ENCODE assay signal across 14 mouse cellular contexts in genomic region chr11:96928088-96928487, GRCm38 (mm10). TPM values are rescaled to one million over a fixed set of nuclear protein-coding genes. Genes with fewer than 3 reads are reported as not detected.
DNase-seq lines count a peak whose midpoint lies in the region; ATAC-seq and TF ChIP-seq lines count a peak whose summit lies in the region.
"Had no signal": no experiment of that assay in that cellular context is flagged by ENCODE, and none has a peak within 500 bp of the region (broad histone marks: within the 10 kb centered on the region; RNA-seq: fewer than 3 reads in every experiment).

Gene Prr15l, plus strand, starts transcription at chr11:96928104.

- no peak for TF ChIP-seq CTCF in lung, embryonic 14.5 days (IDR thresholded peaks at IDR 0.05; ENCODE audit: low read depth)
- no peak for TF ChIP-seq CTCF in intestine, postnatal 0 days (IDR thresholded peaks at IDR 0.05; ENCODE audit: low read depth)

- no peak for ATAC-seq in forebrain, embryonic 14.5 days
- ATAC-seq in lung, embryonic 14.5 days (ENCODE audit: insufficient read depth): no peak
- no peak for ATAC-seq in intestine, postnatal 0 days
- ATAC-seq in stomach, embryonic 14.5 days (ENCODE audit: insufficient number of reproducible peaks, insufficient read depth, low FRiP score, low read depth): no peak; the same call in 1 of the 2 replicates
- ATAC-seq in monocyte, adult 5-6 weeks (replicated peaks; ENCODE audit: insufficient number of reproducible peaks, low FRiP score, low TSS enrichment, poor library complexity, severe bottlenecking): no peak
- ATAC-seq: forebrain, postnatal 0 days had no signal

- WGBS in forebrain, embryonic 10.5 days: 83% methylated on average over 2 of the region's 2 CpGs
- WGBS in forebrain, embryonic 14.5 days: 65% methylated on average over 2 of the region's 2 CpGs
- WGBS in lung, embryonic 14.5 days: 56% methylated on average over 2 of the region's 2 CpGs
- WGBS in intestine, postnatal 0 days: 26% methylated on average over 2 of the region's 2 CpGs
- WGBS in stomach, embryonic 14.5 days: 42% methylated on average over 2 of the region's 2 CpGs

- H3K27me3 ChIP-seq in forebrain, embryonic 10.5 days (ENCODE audit: poor library complexity, severe bottlenecking): peaks cover 33% of the 10 kb centered on the region
- 0 out of 2 replicates have a peak, but pooled peaks cover 3% of the 10 kb centered on the region for H3K27me3 ChIP-seq in forebrain, embryonic 14.5 days (replicated peaks; ENCODE audit: control insufficient read depth, insufficient read depth, low read length)
- no peaks in the 10 kb centered on the region for H3K27me3 ChIP-seq in lung, embryonic 14.5 days (ENCODE audit: insufficient read depth, low read length)
- H3K27me3 ChIP-seq in intestine, postnatal 0 days (replicated peaks; ENCODE audit: control insufficient read depth, insufficient read depth, low read length): no peaks in the 10 kb centered on the region
- H3K27me3 ChIP-seq in stomach, embryonic 14.5 days (ENCODE audit: control insufficient read depth, insufficient read depth, low read length): no peaks in the 10 kb centered on the region

- H3K4me2 ChIP-seq in forebrain, embryonic 14.5 days (ENCODE audit: low read length): no peak within 1 kb of the TSS
- peak within 1 kb of the TSS; percentile 31; the same call in 1 of the 2 replicates for H3K4me2 ChIP-seq in lung, embryonic 14.5 days
- peak within 1 kb of the TSS; percentile 64 for H3K4me2 ChIP-seq in intestine, postnatal 0 days (replicated peaks; ENCODE audit: low read depth)
- no peak within 1 kb of the TSS; the same call in 1 of the 2 replicates for H3K4me2 ChIP-seq in stomach, embryonic 14.5 days (replicated peaks; ENCODE audit: low read depth, low read length)

- H3K9ac ChIP-seq in forebrain, embryonic 14.5 days (ENCODE audit: low read length): no peak within 1 kb of the TSS
- no peak within 1 kb of the TSS for H3K9ac ChIP-seq in lung, embryonic 14.5 days
- peak within 1 kb of the TSS; percentile 64 for H3K9ac ChIP-seq in intestine, postnatal 0 days (ENCODE audit: low read depth, low read length)
- H3K9ac ChIP-seq in stomach, embryonic 14.5 days (replicated peaks; ENCODE audit: low read depth, low read length): no peak within 1 kb of the TSS
- H3K9ac ChIP-seq: forebrain, postnatal 0 days had no signal

- peaks cover 21% of the 10 kb centered on the region; the same call in 1 of the 2 replicates for H3K4me1 ChIP-seq in forebrain, embryonic 10.5 days
- no peaks in the 10 kb centered on the region for H3K4me1 ChIP-seq in forebrain, embryonic 14.5 days (ENCODE audit: control insufficient read depth, insufficient read depth, low read length)
- H3K4me1 ChIP-seq in lung, embryonic 14.5 days (ENCODE audit: insufficient read depth): peaks cover 6% of the 10 kb centered on the region; the same call in 1 of the 2 replicates
- H3K4me1 ChIP-seq in intestine, postnatal 0 days (replicated peaks; ENCODE audit: control insufficient read depth, insufficient read depth, low read length): 0 out of 2 replicates have a peak, but pooled peaks cover 8% of the 10 kb centered on the region
- no peaks in the 10 kb centered on the region for H3K4me1 ChIP-seq in stomach, embryonic 14.5 days (ENCODE audit: control insufficient read depth, insufficient read depth, low read length)

- no peaks in the 10 kb centered on the region for H3K9me3 ChIP-seq in forebrain, embryonic 10.5 days
- H3K9me3 ChIP-seq in forebrain, embryonic 14.5 days (replicated peaks; ENCODE audit: control insufficient read depth, low read length): no peaks in the 10 kb centered on the region
- no peaks in the 10 kb centered on the region for H3K9me3 ChIP-seq in lung, embryonic 14.5 days (ENCODE audit: low read depth, low read length)
- H3K9me3 ChIP-seq in intestine, postnatal 0 days (ENCODE audit: control insufficient read depth): no peaks in the 10 kb centered on the region
- no peaks in the 10 kb centered on the region for H3K9me3 ChIP-seq in stomach, embryonic 14.5 days (ENCODE audit: control insufficient read depth, low read depth, low read length)

- H3K36me3 ChIP-seq in forebrain, embryonic 10.5 days (replicated peaks): no peaks in the 10 kb centered on the region
- no peaks in the 10 kb centered on the region for H3K36me3 ChIP-seq in forebrain, embryonic 14.5 days (ENCODE audit: control insufficient read depth, insufficient read depth, low read length)
- H3K36me3 ChIP-seq in lung, embryonic 14.5 days (ENCODE audit: insufficient read depth): no peaks in the 10 kb centered on the region
- no peaks in the 10 kb centered on the region for H3K36me3 ChIP-seq in intestine, postnatal 0 days (ENCODE audit: control insufficient read depth, insufficient read depth)
- no peaks in the 10 kb centered on the region for H3K36me3 ChIP-seq in stomach, embryonic 14.5 days (ENCODE audit: control insufficient read depth, insufficient read depth, low read length)

- H3K4me3 ChIP-seq in forebrain, embryonic 10.5 days: no peak within 1 kb of the TSS
- H3K4me3 ChIP-seq in forebrain, embryonic 14.5 days (ENCODE audit: low read depth, low read length): no peak within 1 kb of the TSS
- H3K4me3 ChIP-seq in lung, embryonic 14.5 days (ENCODE audit: low read depth, low read length): peak within 1 kb of the TSS; percentile 33; the same call in 1 of the 2 replicates
- H3K4me3 ChIP-seq in intestine, postnatal 0 days (ENCODE audit: low read depth, low read length): peak within 1 kb of the TSS; percentile 49
- 0 out of 2 replicates have a peak within 1 kb of the TSS, but pooled peaks have one; percentile 34 for H3K4me3 ChIP-seq in stomach, embryonic 14.5 days (ENCODE audit: low read depth, low read length)

- DNase-seq in forebrain, embryonic 10.5 days (ENCODE audit: extremely low spot score, low spot score): no peak
- no peak for DNase-seq in forebrain, embryonic 14.5 days (ENCODE audit: low spot score)
- DNase-seq in lung, embryonic 14.5 days: no peak
- DNase-seq in lung, postnatal 25 days (ENCODE audit: low spot score): no peak
- no peak for DNase-seq in frontal cortex, postnatal 25 days (ENCODE audit: low spot score in 2 of 2)
- DNase-seq: cerebellum, adult 2 months; forebrain, postnatal 0 days; gastrocnemius, postnatal 36 days; midbrain, embryonic 14.5 days; right cerebral cortex, postnatal 14 days had no signal

- peak within 1 kb of the TSS; percentile 48; the same call in 1 of the 2 replicates for H3K27ac ChIP-seq in forebrain, embryonic 10.5 days
- H3K27ac ChIP-seq in forebrain, embryonic 14.5 days (ENCODE audit: low read depth, low read length): no peak within 1 kb of the TSS
- peak within 1 kb of the TSS; percentile 91 for H3K27ac ChIP-seq in lung, embryonic 14.5 days (ENCODE audit: low read depth)
- peak within 1 kb of the TSS; percentile 93 for H3K27ac ChIP-seq in intestine, postnatal 0 days (ENCODE audit: low read depth, low read length)
- peak within 1 kb of the TSS; percentile 93 for H3K27ac ChIP-seq in stomach, embryonic 14.5 days (ENCODE audit: low read length)

RNA-seq across cellular contexts. Expression of gene Prr15l, which starts in this region (rescaled TPM):
- polyA plus RNA-seq in forebrain, embryonic 10.5 days (2016; fragmentation: Nextera tagmentation; extraction: Ambion mirVana): 0.36 and 0.40 TPM in 2 replicates
- 0.09 TPM in 1 of 2 replicates, not detected in the other for polyA plus RNA-seq in forebrain, embryonic 14.5 days (2014; fragmentation: Nextera tagmentation; extraction: Ambion mirVana)
- polyA plus RNA-seq in lung, embryonic 14.5 days (2014; fragmentation: Nextera tagmentation; extraction: Ambion mirVana): 24.1 and 30.8 TPM in 2 replicates
- 138 and 141 TPM in 2 replicates for polyA plus RNA-seq in intestine, postnatal 0 days (2015; fragmentation: Nextera tagmentation; extraction: Ambion mirVana)
- polyA plus RNA-seq in stomach, embryonic 14.5 days (2014; fragmentation: Nextera tagmentation; extraction: Ambion mirVana): 46.8 and 48.7 TPM in 2 replicates
- total RNA-seq in monocyte, adult 5-6 weeks (2017): 0.29 TPM in 1 of 3 replicates, not detected in the others
- total RNA-seq: forebrain, postnatal 0 days; gastrocnemius, postnatal 36 days; left cerebral cortex, adult 18-20 months had no signal
- polyA plus RNA-seq: cerebellum, adult 2 months had no signal

Comparison
In these comparisons a context has a peak if more than half of its experiments do, and no peak if none do; other contexts are left out.
1. RNA of gene Prr15l (polyA plus RNA-seq): 138 to 141 TPM in intestine, postnatal 0 days, 46.8 to 48.7 TPM in stomach, embryonic 14.5 days and 24.1 to 30.8 TPM in lung, embryonic 14.5 days; 0.36 to 0.40 TPM in forebrain, embryonic 10.5 days and 0.09 TPM in forebrain, embryonic 14.5 days; every median in the first group is over 10 times any median in the second.
2. H3K4me3 ChIP-seq: peak in lung, embryonic 14.5 days (single experiment), intestine, postnatal 0 days (single experiment) and stomach, embryonic 14.5 days (single experiment); none in forebrain, embryonic 10.5 days (single experiment) and forebrain, embryonic 14.5 days (single experiment).
3. H3K4me2 ChIP-seq: peak in lung, embryonic 14.5 days (single experiment) and intestine, postnatal 0 days (single experiment); none in forebrain, embryonic 14.5 days (single experiment) and stomach, embryonic 14.5 days (single experiment).